Mouse (Mus musculus): ENCODE data around the gene Csn2.
A peak's percentile ranks its signal among the peaks of the same experiment; 100 is the strongest.

Gene Csn2

GRCm38 (mm10) chr5:87699530-87699929, at the start of gene Csn2:
Csn2 (minus strand) TSS chr5:87699630.
- no peak for DNase-seq (ENCODE audit: low spot score)

GRCm38 (mm10) chr5:87734821-87735220, 35.4 kb upstream of the Csn2 start:
- DNase-seq (ENCODE audit: low spot score) = no peak

GRCm38 (mm10) chr5:87705891-87706290, 6.5 kb upstream of the Csn2 start:
- no peak for DNase-seq (ENCODE audit: low spot score)

GRCm38 (mm10) chr5:87665908-87666307, 33.5 kb downstream of the Csn2 start, which contains the start of gene Csn1s1:
Csn1s1 (plus strand) TSS chr5:87666208.
- DNase-seq (ENCODE audit: low spot score) = no peak

- DNase-seq (ENCODE audit: low spot score) = peak; percentile 27
Observed at GRCm38 (mm10) chr5:87642787-87643186, 56.6 kb downstream of the Csn2 start.
